Mouse (Mus musculus) ES-Bruce4 (cell line): ENCODE data around the gene Hes5.

ENCODE experiments used
- CTCF ChIP-seq: IDR thresholded peaks from one replicate; pipeline ENCODE4 v1.8.1; 2011; ENCODE audit warnings: low read depth, low read length
- EP300 ChIP-seq: IDR thresholded peaks from 2 replicates; pipeline ENCODE4 v1.6.1; 2011; ENCODE audit warnings: low read depth, low read length; ENCODE audit not compliant: insufficient read depth

DNA sequence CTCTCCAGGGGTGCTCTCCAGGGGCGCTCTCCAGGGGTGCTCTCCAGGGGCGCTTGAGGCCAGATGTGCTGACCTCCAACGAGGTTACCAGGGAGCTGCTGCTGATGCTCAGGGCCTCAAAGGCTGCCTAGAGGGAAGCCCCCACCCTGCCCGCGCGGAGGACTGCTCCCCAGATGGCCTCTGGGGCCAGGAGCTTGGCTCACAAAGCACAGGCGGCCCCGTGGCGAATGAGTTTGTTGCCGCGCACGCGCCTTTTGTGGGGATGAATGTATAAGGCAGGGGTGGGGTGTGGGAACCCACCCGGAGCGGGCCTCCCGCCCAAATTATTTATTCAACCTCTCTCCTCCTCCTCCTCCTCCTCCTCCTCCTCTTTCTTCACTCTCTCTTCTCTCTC lies 11.1 kb upstream of the Hes5 start:
- no peak for TF ChIP-seq EP300
- TF ChIP-seq CTCF = no peak
